Mouse (Mus musculus): ENCODE data around the gene Vti1a. TPM values are rescaled to one million over a fixed set of nuclear protein-coding genes. Genes with fewer than 3 reads are reported as not detected.

Gene Vti1a
- polyA plus RNA-seq, 1 experiment from 2014 or later, result 19.4 TPM

- DNase-seq (ENCODE audit: low spot score) (no peak), ATAC-seq (ENCODE audit: low FRiP score, low TSS enrichment) (no peak)
- 92% methylated on average over 6 of the region's 6 CpGs for WGBS
- H3K9me3 ChIP-seq (ENCODE audit: control insufficient read depth, low read length), result no peaks in the 10 kb centered on the region
- no peaks in the 10 kb centered on the region for H3K4me1 ChIP-seq (replicated peaks; ENCODE audit: control insufficient read depth, insufficient read depth)
- H3K4me3 ChIP-seq (ENCODE audit: low read depth, low read length), result no peak overlapping the region
- no peaks in the 10 kb centered on the region for H3K36me3 ChIP-seq (ENCODE audit: control insufficient read depth, insufficient read depth, low read length)
- TF ChIP-seq CTCF (IDR thresholded peaks at IDR 0.05; ENCODE audit: low read depth) (no peak), EP300 (optimal IDR thresholded peaks at IDR 0.05) (no peak)
- no peaks in the 10 kb centered on the region for H3K27me3 ChIP-seq (ENCODE audit: control insufficient read depth, insufficient read depth, low read length)
- H3K27ac ChIP-seq (replicated peaks), result no peak overlapping the region
- no peak overlapping the region for H3K4me2 ChIP-seq (replicated peaks; ENCODE audit: low read depth)
- H3K9ac ChIP-seq (ENCODE audit: low read length), result no peak overlapping the region
These were observed 24.4 kb downstream of the Vti1a start for GRCm38 (mm10) chr19:55340521-55340920.

GRCm38 (mm10) chr19:55341377-55341776 is 25.3 kb downstream of the Vti1a start:
- no peak overlapping the region for H3K4me2 ChIP-seq (replicated peaks; ENCODE audit: low read depth)
- no peak overlapping the region for H3K9ac ChIP-seq (ENCODE audit: low read length)
- H3K9me3 ChIP-seq (ENCODE audit: control insufficient read depth, low read length), result no peaks in the 10 kb centered on the region
- WGBS, result 64% methylated on average over 3 of the region's 3 CpGs
- TF ChIP-seq EP300 (optimal IDR thresholded peaks at IDR 0.05) (no peak), CTCF (IDR thresholded peaks at IDR 0.05; ENCODE audit: low read depth) (peak; percentile 43)
- H3K4me1 ChIP-seq (replicated peaks; ENCODE audit: control insufficient read depth, insufficient read depth), result no peaks in the 10 kb centered on the region
- no peak for DNase-seq (ENCODE audit: low spot score)
- H3K27me3 ChIP-seq (ENCODE audit: control insufficient read depth, insufficient read depth, low read length), result no peaks in the 10 kb centered on the region
- H3K4me3 ChIP-seq (ENCODE audit: low read depth, low read length), result no peak overlapping the region
- H3K36me3 ChIP-seq (ENCODE audit: control insufficient read depth, insufficient read depth, low read length), result no peaks in the 10 kb centered on the region
- no peak overlapping the region for H3K27ac ChIP-seq (replicated peaks)
- no peak for ATAC-seq (ENCODE audit: low FRiP score, low TSS enrichment)

- TF ChIP-seq EP300 (optimal IDR thresholded peaks at IDR 0.05) (no peak), CTCF (IDR thresholded peaks at IDR 0.05; ENCODE audit: low read depth) (no peak)
- no peak overlapping the region for H3K27ac ChIP-seq (replicated peaks)
- no peaks in the 10 kb centered on the region for H3K27me3 ChIP-seq (ENCODE audit: control insufficient read depth, insufficient read depth, low read length)
- no peaks in the 10 kb centered on the region for H3K36me3 ChIP-seq (ENCODE audit: control insufficient read depth, insufficient read depth, low read length)
- H3K9ac ChIP-seq (ENCODE audit: low read length), result no peak overlapping the region
- H3K9me3 ChIP-seq (ENCODE audit: control insufficient read depth, low read length), result no peaks in the 10 kb centered on the region
- H3K4me1 ChIP-seq (replicated peaks; ENCODE audit: control insufficient read depth, insufficient read depth), result no peaks in the 10 kb centered on the region
- WGBS, result 71% methylated on average over 7 of the region's 7 CpGs
- peak; percentile 78; the same call in 1 of the 2 replicates for ATAC-seq (ENCODE audit: low FRiP score, low TSS enrichment)
- DNase-seq (ENCODE audit: low spot score), result peak; percentile 60
- H3K4me2 ChIP-seq (replicated peaks; ENCODE audit: low read depth), result no peak overlapping the region
- H3K4me3 ChIP-seq (ENCODE audit: low read depth, low read length), result no peak overlapping the region
These were observed 26.3 kb downstream of the Vti1a start for GRCm38 (mm10) chr19:55342423-55342822.

GRCm38 (mm10) chr19:55343274-55343673 is 27.2 kb downstream of the Vti1a start:
- Histone ChIP-seq H3K27me3 (ENCODE audit: control insufficient read depth, insufficient read depth, low read length) (no peaks in the 10 kb centered on the region), H3K4me1 (replicated peaks; ENCODE audit: control insufficient read depth, insufficient read depth) (no peaks in the 10 kb centered on the region), H3K4me2 (replicated peaks; ENCODE audit: low read depth) (no peak overlapping the region), H3K9ac (ENCODE audit: low read length) (no peak overlapping the region), H3K9me3 (ENCODE audit: control insufficient read depth, low read length) (no peaks in the 10 kb centered on the region), H3K36me3 (ENCODE audit: control insufficient read depth, insufficient read depth, low read length) (no peaks in the 10 kb centered on the region), H3K27ac (replicated peaks) (no peak overlapping the region), H3K4me3 (ENCODE audit: low read depth, low read length) (no peak overlapping the region)
- DNase-seq (ENCODE audit: low spot score), result peak; percentile 27
- TF ChIP-seq EP300 (optimal IDR thresholded peaks at IDR 0.05) (no peak), CTCF (IDR thresholded peaks at IDR 0.05; ENCODE audit: low read depth) (no peak)
- ATAC-seq (ENCODE audit: low FRiP score, low TSS enrichment), result peak; percentile 61
- 66% methylated on average over 9 of the region's 9 CpGs for WGBS

- Histone ChIP-seq H3K9ac (ENCODE audit: low read length) (no peak overlapping the region), H3K27ac (replicated peaks) (no peak overlapping the region), H3K36me3 (ENCODE audit: control insufficient read depth, insufficient read depth, low read length) (no peaks in the 10 kb centered on the region), H3K4me3 (ENCODE audit: low read depth, low read length) (no peak overlapping the region), H3K4me1 (replicated peaks; ENCODE audit: control insufficient read depth, insufficient read depth) (no peaks in the 10 kb centered on the region), H3K9me3 (ENCODE audit: control insufficient read depth, low read length) (no peaks in the 10 kb centered on the region), H3K27me3 (ENCODE audit: control insufficient read depth, insufficient read depth, low read length) (no peaks in the 10 kb centered on the region), H3K4me2 (replicated peaks; ENCODE audit: low read depth) (no peak overlapping the region)
- DNase-seq (ENCODE audit: low spot score) (no peak), ATAC-seq (ENCODE audit: low FRiP score, low TSS enrichment) (no peak)
- 90% methylated on average over 3 of the region's 3 CpGs for WGBS
- TF ChIP-seq CTCF (IDR thresholded peaks at IDR 0.05; ENCODE audit: low read depth) (no peak), EP300 (optimal IDR thresholded peaks at IDR 0.05) (no peak)
These were observed 32.1 kb downstream of the Vti1a start for GRCm38 (mm10) chr19:55348187-55348586.

- H3K9ac ChIP-seq (ENCODE audit: low read length), result no peak overlapping the region
- no peaks in the 10 kb centered on the region for H3K4me1 ChIP-seq (replicated peaks; ENCODE audit: control insufficient read depth, insufficient read depth)
- H3K4me3 ChIP-seq (ENCODE audit: low read depth, low read length), result no peak overlapping the region
- no peak for ATAC-seq (ENCODE audit: low FRiP score, low TSS enrichment)
- TF ChIP-seq CTCF (IDR thresholded peaks at IDR 0.05; ENCODE audit: low read depth), result no peak
- H3K27me3 ChIP-seq (ENCODE audit: control insufficient read depth, insufficient read depth, low read length), result no peaks in the 10 kb centered on the region
- H3K9me3 ChIP-seq (ENCODE audit: control insufficient read depth, low read length), result no peaks in the 10 kb centered on the region
- H3K27ac ChIP-seq (replicated peaks), result no peak overlapping the region
- WGBS, result 59% methylated on average over 9 of the region's 9 CpGs
- DNase-seq (ENCODE audit: low spot score), result no peak
- H3K4me2 ChIP-seq (replicated peaks; ENCODE audit: low read depth), result no peak overlapping the region
- H3K36me3 ChIP-seq (ENCODE audit: control insufficient read depth, insufficient read depth, low read length), result no peaks in the 10 kb centered on the region
These were observed 34.7 kb downstream of the Vti1a start for GRCm38 (mm10) chr19:55350673-55351378.

Measured in stomach, postnatal 0 days (tissue).